Mouse (Mus musculus) limb, embryonic 12.5 days (tissue): Measurements from ENCODE around the gene Ptpn13. TPM values are rescaled to one million over a fixed set of nuclear protein-coding genes. Genes with fewer than 3 reads are reported as not detected.

Source experiments
- ATAC-seq: fragments of 200-750 bp; cut with Nextera tagmentation; 2 replicates; pipeline ENCODE4 v1.8.0; 2017; ENCODE audit warnings: low read depth, moderate TSS enrichment; ENCODE audit not compliant: insufficient number of reproducible peaks, insufficient read depth, low FRiP score, low TSS enrichment
- H3K27ac ChIP-seq: fragments of 300-500 bp; sonication (generic); 2 replicates; pipeline ENCODE4 v1.5.1; 2016; ENCODE audit warnings: mild to moderate bottlenecking, moderate library complexity
- H3K27me3 ChIP-seq: fragments of 300-500 bp; sonication (generic); 2 replicates; pipeline ENCODE4 v1.6.1; 2016; ENCODE audit warnings: mild to moderate bottlenecking, moderate library complexity
- H3K36me3 ChIP-seq: fragments of 300-500 bp; sonication (generic); 2 replicates; pipeline ENCODE4 v1.6.1; 2016; ENCODE audit warnings: mild to moderate bottlenecking, moderate library complexity
- H3K4me1 ChIP-seq: fragments of 300-500 bp; sonication (generic); replicated peaks from 2 replicates; pipeline ENCODE4 v1.6.1; 2016
- H3K4me2 ChIP-seq: fragments of 300-500 bp; sonication (generic); 2 replicates; pipeline ENCODE4 v1.6.1; 2016; ENCODE audit warnings: mild to moderate bottlenecking, moderate library complexity
- H3K4me3 ChIP-seq: fragments of 300-500 bp; sonication (generic); replicated peaks from 2 replicates; pipeline ENCODE4 v1.5.1; 2016; ENCODE audit warnings: mild to moderate bottlenecking
- H3K9ac ChIP-seq: fragments of 300-500 bp; sonication (generic); replicated peaks from 2 replicates; pipeline ENCODE4 v1.6.1; 2016; ENCODE audit warnings: mild to moderate bottlenecking, moderate library complexity
- H3K9me3 ChIP-seq: fragments of 300-500 bp; sonication (generic); 2 replicates; pipeline ENCODE4 v1.6.1; 2016; ENCODE audit warnings: mild to moderate bottlenecking, moderate library complexity
- WGBS: fragments of 180-500 bp; shearing (Covaris S2); methylation state at CpG from one replicate; pipeline ENCODE4 v1.1.7; 2016; 5-methylcytosine and 5-hydroxymethylcytosine counted together
- polyA plus RNA-seq: library from polyadenylated mRNA; unstranded; fragments of >200 nt; fragmentation: Nextera tagmentation; extraction: Ambion mirVana; gene quantifications from 2 replicates; pipeline ENCODE4 v1.2.1, GENCODE M21; 2016

Ptpn13 gene
- polyA plus RNA-seq, 1 experiment from 2014 or later: 13.2 TPM

DNA sequence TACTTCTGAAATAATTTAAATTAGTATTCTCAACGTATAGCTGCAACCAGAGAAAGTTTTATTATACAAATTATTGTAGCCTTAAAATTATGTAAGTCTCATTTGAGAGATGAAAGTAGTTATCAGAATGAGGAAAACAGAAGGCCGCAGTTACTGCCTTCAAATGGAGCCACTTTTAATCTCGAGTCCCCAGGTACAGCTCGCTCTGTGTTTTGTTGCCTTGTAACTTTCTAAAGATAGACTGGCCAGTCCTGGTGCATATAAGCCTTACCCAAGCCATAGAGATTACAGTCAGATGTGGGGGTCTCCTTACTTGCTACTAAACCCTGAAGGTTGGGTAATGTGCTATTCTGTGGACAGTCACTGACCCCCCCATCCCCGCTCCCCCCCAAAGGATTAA, 66.8 kb downstream of the Ptpn13 start:
- Histone ChIP-seq H3K4me2 (no peak overlapping the region), H3K27ac (no peak overlapping the region), H3K9ac (no peak overlapping the region), H3K27me3 (no peaks in the 10 kb centered on the region), H3K4me1 (0 out of 2 replicates have a peak, but pooled peaks cover 6% of the 10 kb centered on the region), H3K4me3 (no peak overlapping the region), H3K9me3 (no peaks in the 10 kb centered on the region), H3K36me3 (no peaks in the 10 kb centered on the region)
- no peak for ATAC-seq
- 74% methylated on average over 5 of the region's 5 CpGs for WGBS

DNA sequence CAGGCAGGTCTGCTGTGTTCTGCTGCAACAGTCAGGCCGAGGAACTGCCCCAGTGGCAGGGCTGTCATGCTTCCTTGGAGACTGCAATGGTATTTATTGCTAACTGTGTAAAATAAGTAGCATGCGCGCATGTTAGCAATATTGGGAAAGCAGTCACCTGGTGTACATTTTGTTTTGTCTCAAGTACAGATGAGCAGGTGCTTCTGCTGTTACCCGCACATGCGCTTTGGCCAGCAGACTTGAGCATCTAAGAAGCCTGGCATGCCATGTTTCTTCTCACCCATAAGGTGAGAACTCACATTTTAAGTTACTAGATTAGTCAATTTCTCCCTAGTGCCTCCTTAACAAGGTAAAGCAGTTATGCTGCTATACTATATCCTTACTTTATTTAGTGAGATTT, 72.1 kb downstream of the Ptpn13 start:
- Histone ChIP-seq H3K27me3 (no peaks in the 10 kb centered on the region), H3K4me3 (no peak overlapping the region), H3K4me2 (no peak overlapping the region), H3K36me3 (peaks cover 8% of the 10 kb centered on the region; the same call in 1 of the 2 replicates), H3K9me3 (no peaks in the 10 kb centered on the region), H3K9ac (no peak overlapping the region), H3K4me1 (peaks cover 9% of the 10 kb centered on the region; the same call in 1 of the 2 replicates), H3K27ac (no peak overlapping the region)
- ATAC-seq: no peak
- 61% methylated on average over 5 of the region's 5 CpGs for WGBS

DNA sequence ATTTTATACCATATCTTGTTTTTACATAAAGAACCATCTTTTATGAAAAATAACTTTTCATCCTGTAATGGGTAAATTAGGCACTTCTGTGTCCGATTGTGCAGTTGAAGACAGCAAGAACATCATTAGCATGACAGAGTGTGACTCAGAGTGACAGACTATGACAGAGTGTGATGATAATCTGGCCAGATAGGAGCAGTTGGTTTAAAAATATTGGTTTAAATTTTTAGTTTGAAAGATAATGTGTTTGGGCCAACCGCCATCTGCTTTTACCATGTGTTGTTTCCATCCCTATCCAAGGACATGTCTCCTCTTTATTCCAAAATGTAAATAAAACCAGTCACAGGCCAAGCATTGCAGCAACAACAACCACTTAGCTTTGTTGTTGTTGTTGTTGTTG, 72.5 kb downstream of the Ptpn13 start:
- Histone ChIP-seq H3K27me3 (no peaks in the 10 kb centered on the region), H3K4me1 (peaks cover 9% of the 10 kb centered on the region; the same call in 1 of the 2 replicates), H3K9me3 (no peaks in the 10 kb centered on the region), H3K36me3 (peaks cover 8% of the 10 kb centered on the region; the same call in 1 of the 2 replicates), H3K4me3 (no peak overlapping the region), H3K4me2 (no peak overlapping the region), H3K27ac (no peak overlapping the region), H3K9ac (no peak overlapping the region)
- WGBS: 90% methylated on average over 2 of the region's 2 CpGs
- no peak for ATAC-seq

DNA sequence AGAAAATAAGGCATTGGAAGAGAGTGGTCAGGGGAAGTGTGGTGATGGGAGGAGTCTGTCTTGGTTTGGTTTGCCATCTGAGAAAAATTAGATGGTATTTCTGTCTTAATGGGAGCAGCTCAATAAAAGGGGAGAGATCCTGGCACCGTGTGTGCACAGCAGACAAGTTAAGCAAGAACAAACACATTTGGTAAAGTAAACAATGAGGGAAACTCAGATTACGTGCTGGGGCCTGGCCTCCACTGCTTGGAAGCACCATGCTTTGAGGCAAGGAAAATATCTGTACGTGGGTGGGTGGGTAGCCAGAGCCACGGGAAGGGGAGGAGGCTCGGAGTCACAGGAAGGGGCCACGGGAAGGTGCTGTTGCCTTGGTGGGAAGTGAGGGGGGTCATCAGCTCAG, 74.3 kb downstream of the Ptpn13 start:
- ATAC-seq: 0 out of 2 replicates have a peak, but pooled peaks have one; percentile 31
- no peak overlapping the region for H3K4me3 ChIP-seq
- H3K4me2 ChIP-seq: no peak overlapping the region
- peaks cover 9% of the 10 kb centered on the region; the same call in 1 of the 2 replicates for H3K4me1 ChIP-seq
- no peaks in the 10 kb centered on the region for H3K9me3 ChIP-seq
- WGBS: 51% methylated on average over 6 of the region's 6 CpGs
- H3K27ac ChIP-seq: no peak overlapping the region
- H3K27me3 ChIP-seq: no peaks in the 10 kb centered on the region
- H3K36me3 ChIP-seq: peaks cover 8% of the 10 kb centered on the region; the same call in 1 of the 2 replicates
- no peak overlapping the region for H3K9ac ChIP-seq

DNA sequence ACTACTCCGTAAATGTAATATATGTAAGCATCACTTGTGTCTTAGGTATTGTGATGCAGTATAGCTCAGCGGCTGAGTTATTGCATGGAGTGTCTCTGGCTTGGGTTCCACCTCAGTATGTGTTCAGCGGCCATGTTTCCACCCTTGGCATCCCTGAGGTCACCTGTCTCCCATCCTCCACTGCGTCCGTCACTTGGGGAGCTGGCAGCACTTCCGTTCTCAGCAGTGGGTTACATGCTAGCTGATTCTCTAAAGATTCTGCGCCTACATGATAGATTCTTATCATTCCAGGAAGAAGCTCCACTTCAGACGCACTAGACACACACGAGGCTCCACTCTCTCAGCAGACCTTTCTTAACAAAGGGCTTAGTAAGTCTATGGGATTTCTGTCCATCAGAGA, 76.1 kb downstream of the Ptpn13 start:
- Histone ChIP-seq H3K9me3 (no peaks in the 10 kb centered on the region), H3K27me3 (no peaks in the 10 kb centered on the region), H3K4me3 (no peak overlapping the region), H3K4me1 (peaks cover 9% of the 10 kb centered on the region; the same call in 1 of the 2 replicates), H3K36me3 (peaks cover 8% of the 10 kb centered on the region; the same call in 1 of the 2 replicates), H3K27ac (no peak overlapping the region), H3K4me2 (no peak overlapping the region), H3K9ac (no peak overlapping the region)
- 90% methylated on average over 9 of the region's 9 CpGs for WGBS
- ATAC-seq: no peak

DNA sequence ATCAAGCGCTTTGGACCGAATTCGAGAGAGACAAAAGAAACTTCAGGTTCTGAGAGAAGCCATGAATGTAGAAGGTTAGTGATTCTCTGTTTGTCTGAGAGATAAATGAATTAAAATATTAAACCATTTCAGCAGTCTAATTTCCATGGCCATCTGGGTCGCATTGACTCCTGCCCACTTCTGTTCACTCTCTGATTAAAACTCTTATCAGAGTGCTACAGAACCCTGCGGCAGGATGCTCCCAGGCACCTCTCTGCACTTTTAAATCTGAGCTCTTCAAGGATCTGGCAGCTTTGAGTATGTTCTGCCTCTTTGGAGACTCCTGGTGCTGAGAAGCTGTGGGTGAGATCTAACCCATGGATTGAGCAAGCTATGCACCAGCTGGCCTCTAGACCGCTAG, 76.8 kb downstream of the Ptpn13 start:
- Histone ChIP-seq H3K36me3 (peaks cover 8% of the 10 kb centered on the region; the same call in 1 of the 2 replicates), H3K27ac (no peak overlapping the region), H3K27me3 (no peaks in the 10 kb centered on the region), H3K4me3 (no peak overlapping the region), H3K9me3 (no peaks in the 10 kb centered on the region), H3K4me1 (peaks cover 3% of the 10 kb centered on the region; the same call in 1 of the 2 replicates), H3K9ac (no peak overlapping the region), H3K4me2 (no peak overlapping the region)
- ATAC-seq: no peak
- WGBS: 90% methylated on average over 6 of the region's 6 CpGs

DNA sequence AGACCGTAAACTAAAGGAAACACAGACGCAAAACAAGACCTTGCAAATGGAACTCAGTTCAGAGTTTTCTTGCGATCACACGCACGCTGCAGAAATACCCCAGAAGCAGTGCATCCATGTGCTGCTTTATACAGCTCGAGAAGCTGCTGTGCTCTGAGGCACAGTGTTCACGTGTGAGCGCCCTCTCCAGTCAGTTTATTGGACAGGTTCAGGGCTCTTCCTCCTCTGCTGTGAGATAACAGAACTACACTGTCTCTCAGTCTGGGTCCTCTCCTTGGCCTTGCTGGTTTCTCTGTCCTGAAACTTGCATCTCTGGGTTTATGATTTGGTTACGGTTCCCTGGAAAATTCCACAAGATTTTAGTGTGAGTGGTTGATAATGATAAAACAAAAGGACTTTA, 88.2 kb downstream of the Ptpn13 start:
- no peak for ATAC-seq
- Histone ChIP-seq H3K27me3 (no peaks in the 10 kb centered on the region), H3K4me3 (no peak overlapping the region), H3K9ac (no peak overlapping the region), H3K36me3 (no peaks in the 10 kb centered on the region), H3K9me3 (no peaks in the 10 kb centered on the region), H3K27ac (no peak overlapping the region), H3K4me1 (no peaks in the 10 kb centered on the region), H3K4me2 (no peak overlapping the region)
- 83% methylated on average over 9 of the region's 9 CpGs for WGBS

DNA sequence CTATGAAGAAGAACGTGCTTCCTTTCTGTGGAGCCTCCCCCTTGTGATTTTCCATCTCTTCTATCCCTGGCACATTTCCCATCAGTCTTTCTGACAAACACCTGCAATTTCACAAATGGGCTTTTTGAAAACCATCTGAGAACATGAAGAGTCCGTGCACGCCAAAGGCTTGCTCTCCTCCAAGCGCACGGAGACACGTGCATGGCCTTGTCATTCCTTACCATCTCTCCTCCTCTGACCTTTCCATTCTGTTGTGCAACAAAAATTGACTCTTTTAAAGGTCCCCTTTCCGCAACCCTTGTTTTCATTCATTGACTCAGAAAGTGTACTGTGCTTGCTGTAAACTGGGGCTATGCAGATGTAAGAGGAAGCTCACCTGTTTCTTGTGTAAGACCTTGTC, 89.4 kb downstream of the Ptpn13 start:
- Histone ChIP-seq H3K27me3 (no peaks in the 10 kb centered on the region), H3K36me3 (no peaks in the 10 kb centered on the region), H3K4me3 (no peak overlapping the region), H3K9ac (no peak overlapping the region), H3K4me2 (no peak overlapping the region), H3K27ac (no peak overlapping the region), H3K9me3 (no peaks in the 10 kb centered on the region), H3K4me1 (no peaks in the 10 kb centered on the region)
- no peak for ATAC-seq
- 94% methylated on average over 7 of the region's 7 CpGs for WGBS

DNA sequence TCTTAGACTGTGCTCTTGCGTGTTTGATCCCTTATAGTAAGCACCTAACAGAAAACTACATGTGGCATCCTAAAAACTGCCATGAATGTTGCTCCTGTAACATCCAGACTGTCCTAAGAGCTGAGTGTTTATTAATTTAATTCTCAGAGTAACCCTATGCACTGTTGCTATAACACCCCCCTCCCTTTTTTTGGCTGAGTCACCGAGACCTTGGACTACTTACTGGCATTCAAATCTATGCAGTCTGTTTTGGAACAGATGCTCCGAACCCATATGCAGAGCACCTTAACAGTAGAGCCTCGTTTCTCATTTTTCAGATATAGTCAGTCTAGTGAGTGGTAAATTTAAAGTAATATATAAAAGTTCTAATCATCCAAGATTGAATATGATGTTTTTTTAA, 90.9 kb downstream of the Ptpn13 start:
- H3K4me2 ChIP-seq: no peak overlapping the region
- H3K4me3 ChIP-seq: no peak overlapping the region
- WGBS: 85% methylated on average over 4 of the region's 4 CpGs
- ATAC-seq: no peak
- no peak overlapping the region for H3K27ac ChIP-seq
- no peaks in the 10 kb centered on the region for H3K27me3 ChIP-seq
- no peaks in the 10 kb centered on the region for H3K9me3 ChIP-seq
- no peaks in the 10 kb centered on the region for H3K4me1 ChIP-seq
- no peak overlapping the region for H3K9ac ChIP-seq
- H3K36me3 ChIP-seq: no peaks in the 10 kb centered on the region

DNA sequence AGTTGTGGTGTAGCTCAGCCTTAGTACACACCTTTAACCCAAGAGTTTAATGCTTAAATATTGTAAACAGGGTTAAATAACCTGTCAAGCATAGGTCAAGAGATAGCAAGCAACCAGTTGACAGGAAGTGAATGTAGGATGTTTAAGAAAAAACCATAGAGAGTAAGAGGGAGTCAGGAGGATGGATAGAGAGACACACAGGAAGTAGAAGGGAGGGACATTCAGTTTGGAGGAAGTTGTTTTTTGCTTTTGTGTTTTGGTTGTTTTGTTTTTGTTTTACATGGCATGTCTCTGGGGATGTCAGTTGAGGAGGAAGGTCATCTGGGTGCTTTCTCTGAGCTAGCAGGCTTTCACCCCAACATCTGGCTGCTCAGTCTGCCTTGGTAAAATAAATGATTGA, 91.6 kb downstream of the Ptpn13 start:
- Histone ChIP-seq H3K4me1 (no peaks in the 10 kb centered on the region), H3K9ac (no peak overlapping the region), H3K4me3 (no peak overlapping the region), H3K27ac (no peak overlapping the region), H3K27me3 (no peaks in the 10 kb centered on the region), H3K9me3 (no peaks in the 10 kb centered on the region), H3K4me2 (no peak overlapping the region), H3K36me3 (no peaks in the 10 kb centered on the region)
- ATAC-seq: no peak

DNA sequence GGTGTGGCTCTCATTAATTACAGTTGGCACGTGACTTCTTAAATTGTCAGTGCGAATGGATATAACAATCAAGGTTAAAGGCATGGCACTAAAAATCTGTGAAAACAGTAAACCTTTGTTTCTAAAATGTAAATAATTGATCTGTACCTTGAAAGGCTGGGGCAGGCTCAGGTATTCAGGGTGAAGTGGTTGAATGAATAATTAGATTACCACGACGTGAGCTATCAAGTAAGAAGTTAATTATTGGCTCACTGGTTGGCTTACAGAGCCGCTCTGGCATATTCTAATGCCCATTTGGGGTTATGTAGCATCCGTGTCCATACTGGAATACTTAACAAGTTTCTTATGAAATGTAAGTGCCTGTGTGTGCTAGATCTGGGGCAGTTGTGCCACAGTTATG, 92.6 kb downstream of the Ptpn13 start:
- no peaks in the 10 kb centered on the region for H3K36me3 ChIP-seq
- no peak overlapping the region for H3K4me2 ChIP-seq
- no peak for ATAC-seq
- no peaks in the 10 kb centered on the region for H3K9me3 ChIP-seq
- WGBS: 85% methylated on average over 6 of the region's 6 CpGs
- H3K4me1 ChIP-seq: no peaks in the 10 kb centered on the region
- H3K9ac ChIP-seq: no peak overlapping the region
- H3K27me3 ChIP-seq: no peaks in the 10 kb centered on the region
- H3K27ac ChIP-seq: no peak overlapping the region
- H3K4me3 ChIP-seq: no peak overlapping the region

DNA sequence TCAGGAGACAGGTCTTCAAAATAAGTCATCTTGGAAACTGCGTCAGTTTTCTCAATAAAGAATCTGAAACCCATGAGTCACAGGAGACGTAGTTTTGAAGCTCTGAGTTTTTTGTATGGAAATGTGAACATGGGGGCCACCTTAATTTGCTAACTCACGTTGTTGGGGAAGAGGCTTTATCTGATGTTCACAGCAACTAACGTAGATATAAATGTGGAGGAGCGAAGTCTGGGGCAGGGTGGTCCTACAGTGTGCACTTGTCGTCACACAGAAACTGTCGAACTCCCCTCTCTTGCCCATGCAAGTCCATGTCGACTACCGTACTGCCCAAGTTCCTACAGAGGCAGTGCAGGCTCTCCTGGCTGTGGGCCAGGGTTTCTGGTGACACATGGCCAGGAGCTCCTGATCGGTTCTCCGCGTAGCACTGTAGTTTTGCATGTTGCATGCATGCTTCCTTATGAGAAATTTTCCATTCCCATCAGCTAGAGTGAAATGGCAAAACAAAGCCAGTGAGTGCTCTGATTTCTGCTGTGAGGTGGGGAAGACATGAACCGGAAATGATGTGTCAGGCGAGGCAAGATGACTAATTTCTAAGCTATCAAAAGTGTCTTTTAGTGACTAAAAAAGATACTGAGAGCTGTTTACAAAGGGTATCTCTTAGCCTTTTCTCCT, 93.9 kb downstream of the Ptpn13 start:
- Histone ChIP-seq H3K9ac (no peak overlapping the region), H3K4me1 (no peaks in the 10 kb centered on the region), H3K9me3 (no peaks in the 10 kb centered on the region), H3K36me3 (no peaks in the 10 kb centered on the region), H3K27me3 (no peaks in the 10 kb centered on the region), H3K27ac (no peak overlapping the region), H3K4me2 (no peak overlapping the region), H3K4me3 (no peak overlapping the region)
- no peak for ATAC-seq
- WGBS: 89% methylated on average over 14 of the region's 14 CpGs
